18 mouse cellular contexts compared by ENCODE assay signal in genomic region chr11:6015011-6015431, GRCm38 (mm10). TPM values are rescaled to one million over a fixed set of nuclear protein-coding genes. Genes with fewer than 3 reads are reported as not detected.
DNase-seq lines count a peak whose midpoint lies in the region; ATAC-seq and TF ChIP-seq lines count a peak whose summit lies in the region.
"Had no signal": no experiment of that assay in that cellular context is flagged by ENCODE, and none has a peak within 500 bp of the region (broad histone marks: within the 10 kb centered on the region; RNA-seq: fewer than 3 reads in every experiment).

No protein-coding gene starts in this region.

- peak overlapping the region; percentile 18 for H3K4me2 ChIP-seq in myocyte (ENCODE audit: low read depth)
- no peak overlapping the region for H3K4me2 ChIP-seq in hindbrain, embryonic 14.5 days (replicated peaks)
- H3K4me2 ChIP-seq in lung, postnatal 0 days (replicated peaks; ENCODE audit: low read depth, low read length), result no peak overlapping the region
- H3K4me2 ChIP-seq: limb, embryonic 15.5 days; midbrain, embryonic 12.5 days had no signal

- intact Hi-C loops in left cerebral cortex, adult 2 months (cut with DNase I), result loop anchor here (2.0 to 5.0 kb wide), 2 partner anchors 14 to 47 kb away; no protein-coding TSS in a partner anchor
- intact Hi-C loops in left cerebral cortex, postnatal 36 days (cut with DNase I), result loop anchor here (5.0 kb wide), 2 partner anchors 47 to 102 kb away; no protein-coding TSS in a partner anchor

- TF ChIP-seq POLR2A in myocyte (IDR thresholded peaks at IDR 0.05; ENCODE audit: insufficient read length, low read depth), result no peak

- no peak overlapping the region for H3K4me3 ChIP-seq in left cerebral cortex, adult 2 months
- no peak overlapping the region for H3K4me3 ChIP-seq in myocyte
- H3K4me3 ChIP-seq in hindbrain, embryonic 14.5 days (replicated peaks; ENCODE audit: low read length), result no peak overlapping the region
- no peak overlapping the region for H3K4me3 ChIP-seq in lung, postnatal 0 days (ENCODE audit: low read depth, low read length)
- H3K4me3 ChIP-seq: limb, embryonic 15.5 days; midbrain, embryonic 12.5 days had no signal

- peak overlapping the region; percentile 83 for H3K27ac ChIP-seq in left cerebral cortex, adult 2 months
- no peak overlapping the region for H3K27ac ChIP-seq in hindbrain, embryonic 14.5 days
- H3K27ac ChIP-seq in lung, postnatal 0 days (ENCODE audit: low read length), result no peak overlapping the region
- H3K27ac ChIP-seq: limb, embryonic 15.5 days; midbrain, embryonic 12.5 days had no signal

- ATAC-seq in hindbrain, embryonic 14.5 days (ENCODE audit: low FRiP score), result no peak
- ATAC-seq in lung, postnatal 0 days, result no peak

- H3K36me3 ChIP-seq in myocyte (ENCODE audit: control insufficient read depth, insufficient read depth), result no peaks in the 10 kb centered on the region
- peaks cover 6% of the 10 kb centered on the region; the same call in 1 of the 2 replicates for H3K36me3 ChIP-seq in hindbrain, embryonic 14.5 days (replicated peaks; ENCODE audit: control insufficient read depth, insufficient read depth)
- no peaks in the 10 kb centered on the region; the same call in 1 of the 2 replicates for H3K36me3 ChIP-seq in lung, postnatal 0 days (ENCODE audit: insufficient read depth, low read length)
- H3K36me3 ChIP-seq: G1E; limb, embryonic 15.5 days; midbrain, embryonic 12.5 days had no signal

- no peak for TF ChIP-seq EP300 in lung, postnatal 0 days (IDR thresholded peaks at IDR 0.05)

- H3K9ac ChIP-seq in hindbrain, embryonic 14.5 days, result no peak overlapping the region
- H3K9ac ChIP-seq in lung, postnatal 0 days (replicated peaks; ENCODE audit: low read depth), result no peak overlapping the region
- H3K9ac ChIP-seq: limb, embryonic 15.5 days; midbrain, embryonic 12.5 days had no signal

- no peaks in the 10 kb centered on the region for H3K9me3 ChIP-seq in hindbrain, embryonic 14.5 days (ENCODE audit: control insufficient read depth, low read length)
- no peaks in the 10 kb centered on the region for H3K9me3 ChIP-seq in lung, postnatal 0 days (ENCODE audit: low read length)
- H3K9me3 ChIP-seq: G1E; limb, embryonic 15.5 days; midbrain, embryonic 12.5 days had no signal

- no peak for DNase-seq in left cerebral cortex, adult 2 months (ENCODE audit: extremely low spot score in 1 of 2, low spot score in 2 of 2)
- DNase-seq in left cerebral cortex, postnatal 36 days (ENCODE audit: low spot score in 2 of 2), result no peak
- DNase-seq in brain, adult 2 months (ENCODE audit: low read depth, low spot score), result peak; percentile 95
- peak; percentile 95 for DNase-seq in cerebellum, adult 9-11 months
- DNase-seq in hindbrain, embryonic 14.5 days (ENCODE audit: low spot score), result no peak
- no peak for DNase-seq in heart, postnatal 4 days
- DNase-seq in lung, postnatal 0 days (ENCODE audit: low spot score), result no peak
- DNase-seq: heart, adult 11 months; heart, postnatal 14 days; kidney, adult 9 months; lung, adult 18-20 months; lung, postnatal 4 days; right cerebral cortex, postnatal 14 days; thymus, postnatal 36 days had no signal

- no peaks in the 10 kb centered on the region for H3K27me3 ChIP-seq in myocyte (ENCODE audit: control insufficient read depth, insufficient read depth, insufficient read length)
- no peaks in the 10 kb centered on the region for H3K27me3 ChIP-seq in hindbrain, embryonic 14.5 days (ENCODE audit: control insufficient read depth, insufficient read depth, low read length)
- H3K27me3 ChIP-seq in lung, postnatal 0 days (replicated peaks; ENCODE audit: insufficient read depth, low read length), result no peaks in the 10 kb centered on the region
- H3K27me3 ChIP-seq: limb, embryonic 15.5 days; midbrain, embryonic 12.5 days had no signal

- H3K4me1 ChIP-seq in hindbrain, embryonic 14.5 days (replicated peaks; ENCODE audit: control insufficient read depth, insufficient read depth, low read length), result no peaks in the 10 kb centered on the region
- H3K4me1 ChIP-seq in lung, postnatal 0 days (ENCODE audit: insufficient read depth, low read depth, low read length), result no peaks in the 10 kb centered on the region
- H3K4me1 ChIP-seq: midbrain, embryonic 12.5 days had no signal

- TF ChIP-seq CTCF in left cerebral cortex, adult 2 months (IDR thresholded peaks at IDR 0.05), result no peak
- TF ChIP-seq CTCF in lung, postnatal 0 days (IDR thresholded peaks at IDR 0.05), result no peak

- no peak overlapping the region for H3ac ChIP-seq in myocyte (ENCODE audit: control insufficient read depth, insufficient read length)

- 77% methylated on average over 6 of the region's 6 CpGs for WGBS in hindbrain, embryonic 14.5 days
- WGBS in lung, postnatal 0 days, result 64% methylated on average over 6 of the region's 6 CpGs

- H3K79me2 ChIP-seq in myocyte (ENCODE audit: control insufficient read depth, insufficient read depth), result no peaks in the 10 kb centered on the region

TF ChIP-seq in myocyte, 11 proteins besides CTCF, POLR2A, EP300 and RAD21:
- TF ChIP-seq SRF (IDR thresholded peaks at IDR 0.05; ENCODE audit: control insufficient read depth, insufficient read length, low read depth), result no peak
- TF ChIP-seq MAX (IDR thresholded peaks at IDR 0.05; ENCODE audit: low read depth), result no peak
- no peak for TF ChIP-seq USF1 (IDR thresholded peaks at IDR 0.05; ENCODE audit: low read depth)
- TF ChIP-seq TCF3 (IDR thresholded peaks at IDR 0.05; ENCODE audit: insufficient read length, low read depth), result peak; percentile 10
- TF ChIP-seq CEBPB (IDR thresholded peaks at IDR 0.05; ENCODE audit: insufficient read depth, poor library complexity, severe bottlenecking), result no peak
- TF ChIP-seq TCF12 (IDR thresholded peaks at IDR 0.05; ENCODE audit: insufficient read depth, poor library complexity, severe bottlenecking), result no peak
- no peak for TF ChIP-seq E2F4 (IDR thresholded peaks at IDR 0.05; ENCODE audit: insufficient read depth)
- TF ChIP-seq MYOG (IDR thresholded peaks at IDR 0.05; ENCODE audit: control insufficient read depth in 1 of 3, insufficient read depth in 1 of 3, insufficient read length in 2 of 3, low read depth in 2 of 3), result peak in 2 of 3 experiments; percentile 61
- no peak for TF ChIP-seq REST (IDR thresholded peaks at IDR 0.05; ENCODE audit: insufficient read depth, insufficient read length)
- TF ChIP-seq POLR2AphosphoS2 (IDR thresholded peaks at IDR 0.05; ENCODE audit: insufficient read length, low read depth), result no peak
- peak; percentile 73 to 94 (median 76) for TF ChIP-seq MYOD1 (IDR thresholded peaks at IDR 0.05; ENCODE audit: control insufficient read depth in 1 of 3, insufficient read length in 2 of 3, low read depth in 2 of 3)

RNA-seq across cellular contexts. Expression of gene Camk2b, which starts 51.1 kb away (rescaled TPM):
- 100 to 1,000 TPM; 607 to 644 TPM for total RNA-seq in left cerebral cortex, adult 2 months (2021)
- 100 to 1,000 TPM; 644 to 664 TPM for total RNA-seq in left cerebral cortex, postnatal 36 days (2021)
- polyA plus RNA-seq in myocyte (2012; fragmentation: generic; extraction: Trizol), result 1.5 TPM
- polyA plus RNA-seq in hindbrain, embryonic 14.5 days (2014; fragmentation: Nextera tagmentation; extraction: Ambion mirVana), result 117 and 126 TPM in 2 replicates
- total RNA-seq in heart, postnatal 4 days (2021), result 1 to 10 TPM; 8.7 to 8.8 TPM
- polyA plus RNA-seq in lung, postnatal 0 days (2015; fragmentation: Nextera tagmentation; extraction: Ambion mirVana), result 2.9 TPM in 2 replicates
- polyA plus RNA-seq: G1E had no signal

RNA-seq across cellular contexts. Expression of gene Ykt6, which starts 59.5 kb away (rescaled TPM):
- total RNA-seq in left cerebral cortex, adult 2 months (2021), result 10 to 100 TPM; 75.8 to 79.8 TPM
- total RNA-seq in left cerebral cortex, postnatal 36 days (2021), result 10 to 100 TPM; 82.8 to 91.0 TPM
- 89.7 TPM for polyA plus RNA-seq in myocyte (2012; fragmentation: generic; extraction: Trizol)
- 39.9 and 48.4 TPM in 2 replicates for polyA plus RNA-seq in hindbrain, embryonic 14.5 days (2014; fragmentation: Nextera tagmentation; extraction: Ambion mirVana)
- 10 to 100 TPM; 92.8 to 94.5 TPM for total RNA-seq in heart, postnatal 4 days (2021)
- 40.2 and 40.9 TPM in 2 replicates for polyA plus RNA-seq in lung, postnatal 0 days (2015; fragmentation: Nextera tagmentation; extraction: Ambion mirVana)

Comparison
In these comparisons a context has a peak if more than half of its experiments do, and no peak if none do; other contexts are left out.
1. DNase-seq: peak in brain, adult 2 months (single experiment) and cerebellum, adult 9-11 months (single experiment); none in left cerebral cortex, adult 2 months (0 of 2), left cerebral cortex, postnatal 36 days (0 of 2), hindbrain, embryonic 14.5 days (single experiment), heart, postnatal 4 days (single experiment) and lung, postnatal 0 days (single experiment).
2. RNA of gene Camk2b, which starts 51.1 kb away (total RNA-seq): 644 to 664 TPM in left cerebral cortex, postnatal 36 days and 607 to 644 TPM in left cerebral cortex, adult 2 months; 8.7 to 8.8 TPM in heart, postnatal 4 days; every median in the first group is over 10 times any median in the second.